Mouse (Mus musculus) hindbrain, embryonic 15.5 days (tissue): ENCODE measurements around the gene Cdc14b. TPM values are rescaled to one million over a fixed set of nuclear protein-coding genes. Genes with fewer than 3 reads are reported as not detected.
A peak's percentile ranks its signal among the peaks of the same experiment; 100 is the strongest.
"Not testable (repeated sequence)": the region's sequence is repeated elsewhere in the genome, so short reads cannot be mapped to it uniquely, and the experiment has no call there.

Experiments used
- ATAC-seq: fragments of 200-750 bp; cut with Nextera tagmentation; 2 replicates; pipeline ENCODE4 v1.8.0; 2017; ENCODE audit warnings: low read depth, moderate number of reproducible peaks, moderate TSS enrichment; ENCODE audit not compliant: low FRiP score
- H3K27ac ChIP-seq: fragments of 300-500 bp; sonication (generic); replicated peaks from 2 replicates; pipeline ENCODE4 v1.5.1; 2015; ENCODE audit warnings: mild to moderate bottlenecking, inconsistent platforms
- H3K27me3 ChIP-seq: fragments of 300-500 bp; sonication (generic); 2 replicates; pipeline ENCODE4 v1.6.1; 2015; ENCODE audit warnings: control low read depth, inconsistent platforms
- H3K36me3 ChIP-seq: fragments of 300-500 bp; sonication (generic); 2 replicates; pipeline ENCODE4 v1.6.1; 2015; ENCODE audit warnings: control low read depth, inconsistent platforms
- H3K4me1 ChIP-seq: fragments of 300-500 bp; sonication (generic); replicated peaks from 2 replicates; pipeline ENCODE4 v1.6.1; 2015; ENCODE audit warnings: control low read depth, inconsistent platforms
- H3K4me2 ChIP-seq: fragments of 300-500 bp; sonication (generic); 2 replicates; pipeline ENCODE4 v1.6.1; 2015; ENCODE audit warnings: moderate library complexity, mild to moderate bottlenecking, inconsistent platforms
- H3K4me3 ChIP-seq: fragments of 300-500 bp; sonication (generic); 2 replicates; pipeline ENCODE4 v1.5.1; 2015; ENCODE audit warnings: mild to moderate bottlenecking, inconsistent platforms
- H3K9ac ChIP-seq: fragments of 300-500 bp; sonication (generic); 2 replicates; pipeline ENCODE4 v1.6.1; 2015; ENCODE audit warnings: inconsistent platforms
- H3K9me3 ChIP-seq: fragments of 300-500 bp; sonication (generic); 2 replicates; pipeline ENCODE4 v1.6.1; 2016; ENCODE audit warnings: control low read depth, inconsistent platforms
- WGBS: fragments of 180-500 bp; shearing (Covaris S2); methylation state at CpG from one replicate; pipeline ENCODE4 v1.1.7; 2015; 5-methylcytosine and 5-hydroxymethylcytosine counted together
- polyA plus RNA-seq: library from polyadenylated mRNA; unstranded; fragments of >200 nt; fragmentation: Nextera tagmentation; extraction: Ambion mirVana; gene quantifications from 2 replicates; pipeline ENCODE4 v1.2.1, GENCODE M21; 2015

The Cdc14b gene
- polyA plus RNA-seq, 1 experiment from 2014 or later, result 3.3 TPM

- H3K27me3 ChIP-seq, result peaks cover 4% of the 10 kb centered on the region; the same call in 1 of the 2 replicates
- no peaks in the 10 kb centered on the region for H3K36me3 ChIP-seq
- peaks cover 3% of the 10 kb centered on the region; the same call in 1 of the 2 replicates for H3K4me1 ChIP-seq
- no peak overlapping the region for H3K4me3 ChIP-seq
- no peak overlapping the region for H3K4me2 ChIP-seq
- H3K27ac ChIP-seq, result no peak overlapping the region
- H3K9ac ChIP-seq, result no peak overlapping the region
- 85% methylated on average over 4 of the region's 4 CpGs for whole genome bisulfite sequencing
- no peaks in the 10 kb centered on the region for H3K9me3 ChIP-seq
- no peak for ATAC-seq
Observed at GRCm38 (mm10) chr13:64268384-64268783, 6.7 kb downstream of the Cdc14b start.

- H3K4me3 ChIP-seq, result no peak overlapping the region
- no peak for ATAC-seq
- no peak overlapping the region for H3K27ac ChIP-seq
- 18% methylated on average over 9 of the region's 9 CpGs for WGBS
- H3K4me1 ChIP-seq, result no peaks in the 10 kb centered on the region
- no peaks in the 10 kb centered on the region for H3K27me3 ChIP-seq
- H3K4me2 ChIP-seq, result no peak overlapping the region
- H3K9me3 ChIP-seq, result no peaks in the 10 kb centered on the region
- H3K9ac ChIP-seq, result no peak overlapping the region
- H3K36me3 ChIP-seq, result no peaks in the 10 kb centered on the region
Observed at GRCm38 (mm10) chr13:64267151-64267550, 7.9 kb downstream of the Cdc14b start.

GRCm38 (mm10) chr13:64264586-64264985 is 10.5 kb downstream of the Cdc14b start:
- Histone ChIP-seq H3K9me3 (no peaks in the 10 kb centered on the region), H3K4me2 (no peak overlapping the region), H3K9ac (no peak overlapping the region), H3K27ac (no peak overlapping the region), H3K4me3 (no peak overlapping the region), H3K36me3 (no peaks in the 10 kb centered on the region), H3K4me1 (no peaks in the 10 kb centered on the region), H3K27me3 (no peaks in the 10 kb centered on the region)
- WGBS, result 96% methylated on average over 6 of the region's 6 CpGs
- ATAC-seq, result no peak

DNA sequence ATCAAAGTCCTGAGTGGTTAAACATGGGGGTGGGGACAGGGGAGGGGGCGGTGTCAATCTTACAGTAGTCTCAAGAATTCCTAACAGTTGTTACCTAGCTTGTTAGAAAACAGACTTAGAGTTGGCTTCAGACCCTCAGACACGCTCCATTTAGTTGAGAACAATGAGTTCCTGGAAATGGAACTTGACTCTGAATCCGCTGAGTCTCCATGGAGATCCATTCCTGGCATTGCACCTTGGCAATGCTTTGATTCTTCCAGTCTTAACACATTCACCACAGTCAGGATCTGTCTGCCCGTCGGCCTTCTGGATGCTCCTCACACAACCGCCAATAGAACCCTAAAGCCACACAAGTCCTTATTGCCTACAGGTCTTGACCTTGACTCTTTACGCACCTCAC is 15.2 kb downstream of the Cdc14b start:
- Histone ChIP-seq H3K4me1 (peaks cover 6% of the 10 kb centered on the region; the same call in 1 of the 2 replicates), H3K4me2 (no peak overlapping the region), H3K27ac (no peak overlapping the region), H3K4me3 (no peak overlapping the region), H3K9me3 (no peaks in the 10 kb centered on the region), H3K36me3 (no peaks in the 10 kb centered on the region), H3K27me3 (no peaks in the 10 kb centered on the region), H3K9ac (no peak overlapping the region)
- no peak for ATAC-seq
- 66% methylated on average over 7 of the region's 7 CpGs for WGBS

GRCm38 (mm10) chr13:64258516-64258821 is 16.6 kb downstream of the Cdc14b start:
- 60% methylated on average over 4 of the region's 4 CpGs for WGBS
- no peaks in the 10 kb centered on the region for H3K9me3 ChIP-seq
- ATAC-seq, result peak; percentile 61; the same call in 1 of the 2 replicates

GRCm38 (mm10) chr13:64257814-64258515 is 17.1 kb downstream of the Cdc14b start:
- Histone ChIP-seq H3K4me1 (peaks cover 6% of the 10 kb centered on the region; the same call in 1 of the 2 replicates), H3K9ac (no peak overlapping the region), H3K4me2 (no peak overlapping the region), H3K27ac (no peak overlapping the region; the same call in 1 of the 2 replicates), H3K27me3 (no peaks in the 10 kb centered on the region), H3K9me3 (no peaks in the 10 kb centered on the region), H3K4me3 (no peak overlapping the region), H3K36me3 (no peaks in the 10 kb centered on the region)
- WGBS, result 16% methylated on average over 5 of the region's 5 CpGs
- peak; percentile 77; the same call in 1 of the 2 replicates for ATAC-seq

More at GRCm38 (mm10) chr13:64258516-64258821, 16.6 kb downstream of the Cdc14b start:
- Histone ChIP-seq H3K4me3 (no peak overlapping the region), H3K27ac (no peak overlapping the region; the same call in 1 of the 2 replicates), H3K4me1 (peaks cover 6% of the 10 kb centered on the region; the same call in 1 of the 2 replicates), H3K36me3 (no peaks in the 10 kb centered on the region), H3K4me2 (no peak overlapping the region), H3K9ac (no peak overlapping the region), H3K27me3 (no peaks in the 10 kb centered on the region)

DNA sequence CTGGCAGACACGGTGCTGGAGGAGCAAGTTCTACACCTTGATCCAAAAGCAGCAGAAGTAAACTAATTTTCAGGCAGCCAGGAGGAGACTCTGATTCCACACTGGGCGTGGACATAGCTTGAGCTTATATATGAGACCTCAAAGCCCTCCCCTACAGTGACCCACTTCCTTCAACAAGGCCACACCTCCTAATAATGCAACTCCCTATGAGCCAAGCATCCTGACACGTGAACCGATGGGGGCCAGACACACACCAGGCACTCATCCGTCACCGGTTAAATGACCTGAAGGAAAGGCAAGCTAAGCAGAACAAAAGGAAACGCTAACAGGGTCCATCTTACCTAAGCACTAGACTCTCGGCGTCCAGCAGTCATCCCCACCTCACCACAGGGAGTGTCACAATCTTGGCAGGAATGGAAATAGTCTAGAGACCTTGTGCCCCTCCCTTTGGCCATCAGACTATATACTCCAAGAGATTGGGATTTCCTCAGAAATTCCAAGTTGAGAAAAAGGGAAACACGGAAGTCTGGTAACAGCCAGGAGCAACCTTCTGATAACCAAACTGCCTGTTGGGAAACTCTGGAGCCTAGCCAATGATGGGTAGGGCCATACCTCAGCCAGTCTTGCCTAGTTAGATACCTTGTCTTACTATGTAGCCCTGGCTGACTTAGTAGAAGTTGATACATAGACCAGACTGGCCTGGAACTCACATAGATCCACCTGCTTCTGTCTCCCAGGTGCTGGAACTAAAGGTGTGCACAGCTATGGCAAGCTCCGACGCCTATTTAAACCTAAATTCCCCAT is 17.9 kb downstream of the Cdc14b start:
- H3K4me1 ChIP-seq, result peaks cover 6% of the 10 kb centered on the region; the same call in 1 of the 2 replicates
- H3K4me3 ChIP-seq, result no peak overlapping the region
- H3K9me3 ChIP-seq, result no peaks in the 10 kb centered on the region
- H3K27me3 ChIP-seq, result no peaks in the 10 kb centered on the region
- no peak overlapping the region for H3K9ac ChIP-seq
- H3K27ac ChIP-seq, result no peak overlapping the region
- no peak; the same call in 1 of the 2 replicates for ATAC-seq
- H3K4me2 ChIP-seq, result no peak overlapping the region
- 76% methylated on average over 12 of the region's 12 CpGs for WGBS
- no peaks in the 10 kb centered on the region for H3K36me3 ChIP-seq

GRCm38 (mm10) chr13:64254185-64254584 is 20.9 kb downstream of the Cdc14b start:
- not testable (repeated sequence) for H3K9ac ChIP-seq, H3K4me1 ChIP-seq, H3K27ac ChIP-seq, H3K4me3 ChIP-seq, H3K27me3 ChIP-seq, H3K9me3 ChIP-seq, H3K4me2 ChIP-seq, H3K36me3 ChIP-seq, ATAC-seq
- WGBS, result 82% methylated on average over 10 of the region's 11 CpGs

GRCm38 (mm10) chr13:64253697-64254096 is 21.4 kb downstream of the Cdc14b start:
- no peaks in the 10 kb centered on the region for H3K36me3 ChIP-seq
- no peaks in the 10 kb centered on the region for H3K27me3 ChIP-seq
- no peak overlapping the region for H3K27ac ChIP-seq
- H3K9me3 ChIP-seq, result no peaks in the 10 kb centered on the region
- H3K9ac ChIP-seq, result no peak overlapping the region
- H3K4me1 ChIP-seq, result peaks cover 8% of the 10 kb centered on the region
- H3K4me2 ChIP-seq, result no peak overlapping the region
- no peak overlapping the region for H3K4me3 ChIP-seq
- ATAC-seq, result no peak

GRCm38 (mm10) chr13:64252147-64252546 is 22.9 kb downstream of the Cdc14b start:
- Histone ChIP-seq H3K4me1 (peaks cover 8% of the 10 kb centered on the region; the same call in 1 of the 2 replicates), H3K9me3 (no peaks in the 10 kb centered on the region), H3K27ac (no peak overlapping the region), H3K27me3 (no peaks in the 10 kb centered on the region), H3K4me3 (no peak overlapping the region), H3K36me3 (no peaks in the 10 kb centered on the region), H3K9ac (no peak overlapping the region), H3K4me2 (no peak overlapping the region)
- no peak for ATAC-seq
- WGBS, result 74% methylated on average over 5 of the region's 5 CpGs

DNA sequence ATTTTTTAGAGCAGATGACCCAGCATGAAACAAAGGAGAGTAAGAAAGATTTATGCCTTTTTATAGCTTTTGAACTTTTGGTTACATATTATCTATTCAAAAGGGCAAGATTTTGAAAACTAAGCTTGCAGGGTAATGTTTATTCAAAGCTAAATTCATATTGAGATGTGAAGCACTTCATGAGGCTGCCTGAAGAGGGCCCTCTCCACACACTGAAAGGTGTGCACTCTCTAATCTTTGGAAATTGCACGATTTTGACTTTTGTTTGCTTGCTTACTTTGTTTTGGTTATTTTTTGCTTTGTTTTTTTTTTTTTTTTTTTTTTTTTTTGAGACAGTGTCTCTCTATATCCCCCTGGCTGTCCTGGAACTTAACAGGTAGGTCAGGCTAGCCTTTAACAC is 24.7 kb downstream of the Cdc14b start:
- Histone ChIP-seq H3K4me1 (peaks cover 8% of the 10 kb centered on the region; the same call in 1 of the 2 replicates), H3K9ac (no peak overlapping the region), H3K4me3 (no peak overlapping the region), H3K36me3 (no peaks in the 10 kb centered on the region), H3K9me3 (no peaks in the 10 kb centered on the region), H3K27me3 (no peaks in the 10 kb centered on the region), H3K4me2 (no peak overlapping the region), H3K27ac (no peak overlapping the region)
- ATAC-seq, result no peak
- 40% methylated on average over 1 of the region's 1 CpGs for WGBS

- Histone ChIP-seq H3K9me3 (no peaks in the 10 kb centered on the region), H3K4me1 (peaks cover 8% of the 10 kb centered on the region; the same call in 1 of the 2 replicates), H3K4me2 (peak overlapping the region; percentile 84), H3K9ac (peak overlapping the region; percentile 41), H3K27me3 (no peaks in the 10 kb centered on the region), H3K36me3 (no peaks in the 10 kb centered on the region), H3K27ac (no peak overlapping the region), H3K4me3 (peak overlapping the region; percentile 41)
- peak; percentile 79 for ATAC-seq
- 8% methylated on average over 22 of the region's 22 CpGs for WGBS
Observed at GRCm38 (mm10) chr13:64248775-64249524, 26.1 kb downstream of the Cdc14b start.
